Mouse (Mus musculus): ENCODE results near the gene Iqsec2.

Iqsec2 gene

DNA sequence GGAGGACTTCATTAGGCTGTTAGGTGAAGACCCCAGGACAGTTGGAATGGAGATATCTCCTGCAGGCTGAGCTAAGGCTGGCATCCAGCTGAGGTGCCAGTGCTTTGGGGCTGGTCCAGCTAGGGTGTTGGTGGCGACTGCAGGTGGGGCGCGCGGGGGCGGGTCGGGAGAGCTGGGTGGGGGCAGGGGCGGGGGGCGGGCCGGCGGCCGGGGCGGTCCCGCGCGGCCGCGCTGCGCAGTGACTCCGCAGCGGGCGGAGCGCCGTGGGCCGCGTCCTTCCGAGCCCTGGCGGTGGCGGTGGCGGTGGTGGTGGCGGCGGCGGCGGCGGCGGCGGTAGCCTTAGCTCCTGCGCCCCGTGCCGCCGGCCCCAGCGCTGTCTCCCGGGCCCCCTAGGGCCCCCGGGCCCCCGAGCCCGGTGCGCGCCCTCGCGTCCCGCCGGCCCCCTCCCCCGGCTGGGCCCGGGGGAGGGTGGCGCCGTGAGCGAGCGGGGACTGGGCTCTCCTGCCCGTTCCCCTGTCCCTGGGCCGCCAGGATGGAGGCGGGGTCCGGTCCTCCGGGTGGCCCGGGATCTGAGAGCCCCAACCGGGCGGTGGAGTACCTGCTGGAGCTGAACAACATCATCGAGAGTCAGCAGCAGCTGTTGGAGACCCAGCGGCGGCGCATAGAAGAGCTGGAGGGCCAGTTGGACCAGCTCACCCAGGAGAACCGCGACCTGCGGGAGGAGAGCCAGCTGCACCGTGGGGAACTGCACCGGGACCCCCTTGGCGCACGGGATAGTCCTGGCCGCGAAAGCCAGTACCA, at the start of gene Iqsec2:
Gene Iqsec2 (plus strand): TSS at position 328 of the 801 bp plus-strand sequence.
- DNase-seq (ENCODE audit: low spot score): no peak

DNA sequence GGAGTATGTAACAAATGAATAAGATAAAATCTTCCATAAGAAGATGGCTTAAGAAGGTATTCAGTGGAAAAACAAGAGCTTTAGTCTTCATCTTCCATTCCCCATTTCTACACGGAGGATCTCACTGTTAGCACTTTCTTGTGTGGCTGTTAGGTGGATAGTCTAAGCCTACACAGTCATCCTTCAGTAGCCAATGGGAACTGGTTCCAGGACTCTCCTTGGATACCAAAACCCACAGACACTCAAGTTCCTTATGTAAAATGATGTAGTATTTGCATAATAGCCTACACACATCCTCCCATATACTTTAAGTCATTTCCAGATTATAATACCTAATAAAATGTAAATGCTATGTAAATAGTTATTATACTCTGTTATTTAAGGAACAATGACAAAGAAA, 46.5 kb upstream of the Iqsec2 start:
- DNase-seq (ENCODE audit: low spot score): no peak

DNA sequence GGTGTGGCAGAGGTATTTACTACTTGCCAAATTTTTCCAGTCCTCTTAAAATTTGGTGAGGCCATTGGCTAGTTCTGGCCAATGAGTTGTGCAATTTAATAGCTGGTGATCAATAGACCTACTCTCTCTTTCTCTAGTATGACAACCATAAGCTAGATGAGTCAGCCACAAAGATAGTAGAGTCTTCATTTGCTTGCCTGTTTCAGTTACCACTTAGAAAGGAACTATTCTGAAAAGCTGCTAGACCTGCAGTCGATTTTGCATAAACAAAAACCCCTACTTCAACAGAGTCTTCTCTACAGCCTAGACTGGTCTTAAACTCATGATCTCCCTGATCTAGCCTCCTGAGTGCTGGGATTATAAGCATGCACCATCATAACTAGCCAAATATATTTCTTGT, 22.4 kb upstream of the Iqsec2 start:
- DNase-seq (ENCODE audit: low spot score): no peak

DNA sequence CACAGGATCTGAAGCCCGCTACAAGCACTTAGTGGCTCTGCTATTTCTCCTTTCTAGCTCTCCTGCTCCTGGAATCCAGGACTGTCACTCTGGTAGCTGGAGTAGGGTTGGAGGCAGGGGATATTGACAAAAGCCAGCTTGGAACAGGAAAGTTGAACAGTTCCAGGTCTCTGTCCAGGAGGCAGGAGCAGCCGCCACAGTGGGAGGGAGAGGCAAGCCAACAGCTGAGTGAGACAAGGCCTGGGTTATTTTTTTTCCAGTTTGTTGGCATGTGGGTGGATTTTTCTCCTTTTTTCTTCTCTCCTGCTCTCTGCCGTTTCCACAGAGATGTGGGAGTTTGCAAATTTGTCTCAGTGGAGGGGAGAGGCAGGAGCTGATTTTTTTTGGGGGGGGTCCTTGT, 13.3 kb upstream of the Iqsec2 start:
- DNase-seq (ENCODE audit: low spot score): no peak

DNA sequence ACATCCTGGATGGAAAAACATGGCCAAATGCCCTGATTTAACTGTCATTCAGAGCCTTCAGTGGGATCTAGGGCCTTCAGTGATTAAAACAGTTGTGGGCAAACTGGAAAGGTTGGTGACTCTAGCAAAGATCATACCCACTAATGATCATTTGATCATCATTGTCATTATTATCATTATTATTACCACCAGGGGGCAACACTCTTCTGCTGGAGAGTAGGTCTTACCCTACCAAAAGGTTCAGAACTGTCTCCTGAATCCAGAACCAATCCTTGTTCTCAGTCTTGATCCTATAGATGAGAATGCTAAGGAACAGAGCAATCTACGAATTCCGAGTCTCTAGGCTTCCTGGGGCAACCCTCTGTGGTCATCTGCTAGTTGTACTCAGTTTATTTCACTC, 12.0 kb upstream of the Iqsec2 start:
- DNase-seq (ENCODE audit: low spot score): no peak

DNA sequence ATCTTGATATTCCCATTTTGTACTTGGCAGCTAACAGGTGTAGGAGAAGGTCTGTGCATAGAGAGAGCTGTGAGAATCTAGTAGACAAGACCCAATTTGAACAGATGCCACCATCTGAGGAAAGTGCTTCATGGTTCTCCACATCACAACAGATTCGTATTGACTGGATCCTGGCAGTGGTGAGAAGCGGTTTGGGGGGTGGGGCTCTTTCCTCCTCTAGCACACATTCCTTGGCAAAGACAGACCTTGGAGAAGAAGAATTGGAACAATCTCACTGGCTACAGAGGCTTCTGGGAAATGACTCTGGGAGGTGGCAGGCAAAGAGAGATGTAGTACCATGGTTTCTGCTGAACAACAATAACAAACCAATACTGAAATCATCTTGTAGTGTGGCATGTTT, 8.9 kb upstream of the Iqsec2 start:
- DNase-seq (ENCODE audit: low spot score): no peak

DNA sequence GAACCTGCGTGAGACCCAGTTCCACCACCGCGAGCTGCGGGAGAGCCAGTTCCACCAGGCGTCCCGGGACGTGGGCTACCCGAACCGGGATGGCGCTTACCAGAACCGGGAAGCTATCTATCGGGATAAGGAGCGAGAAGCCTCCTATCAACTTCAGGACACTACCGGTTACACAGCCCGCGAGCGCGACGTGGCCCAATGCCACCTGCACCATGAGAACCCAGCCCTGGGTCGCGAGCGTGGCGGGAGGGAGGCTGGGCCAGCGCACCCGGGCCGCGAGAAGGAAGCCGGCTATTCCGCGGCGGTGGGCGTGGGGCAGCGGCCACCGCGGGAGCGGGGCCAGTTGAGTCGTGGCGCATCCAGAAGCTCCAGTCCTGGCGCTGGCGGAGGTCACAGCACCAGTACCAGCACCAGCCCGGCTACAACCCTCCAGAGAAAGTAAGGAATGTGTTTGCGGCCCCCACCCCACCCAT, 710 bp downstream of the Iqsec2 start:
- DNase-seq (ENCODE audit: low spot score): no peak

DNA sequence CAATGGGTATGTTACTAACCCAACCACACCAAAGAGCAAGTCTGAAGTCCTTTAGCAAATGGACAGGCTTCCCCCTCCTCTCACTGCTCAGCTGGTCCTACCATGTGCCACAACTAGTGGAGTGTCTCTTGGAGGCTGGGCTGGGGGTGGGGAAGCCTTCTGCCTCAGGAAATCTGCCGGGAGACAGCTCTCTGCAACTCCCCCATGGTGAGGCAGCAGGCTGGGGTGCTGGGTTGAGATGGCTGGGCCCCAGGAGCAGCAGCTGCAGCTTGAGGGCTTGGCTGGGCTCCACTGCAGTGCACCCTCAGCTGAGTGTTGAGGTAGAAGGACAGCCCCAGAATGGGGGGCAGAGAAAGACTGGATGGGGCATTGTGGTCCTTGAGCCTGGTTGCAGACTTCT, 2.1 kb downstream of the Iqsec2 start:
- DNase-seq (ENCODE audit: low spot score): no peak

DNA sequence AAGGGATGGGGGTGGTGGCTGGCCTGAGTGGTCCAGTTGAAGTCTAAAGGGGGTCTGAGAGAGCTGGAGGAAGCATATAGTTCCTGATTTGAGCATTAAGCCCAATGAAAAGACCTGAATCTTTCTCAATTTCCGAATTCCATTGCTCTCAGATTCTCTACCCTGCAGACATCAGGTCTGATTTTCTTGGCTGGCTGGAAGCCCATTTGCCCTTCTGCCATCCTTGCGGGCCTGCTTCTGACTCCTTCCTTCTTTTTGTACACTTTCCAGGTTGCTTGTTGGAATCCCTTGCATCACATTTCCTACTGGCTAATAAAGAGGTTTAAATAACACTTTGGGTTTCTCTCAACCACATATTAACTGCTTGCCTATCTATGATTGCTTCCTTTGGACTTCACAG, 2.6 kb downstream of the Iqsec2 start:
- DNase-seq (ENCODE audit: low spot score): no peak

DNA sequence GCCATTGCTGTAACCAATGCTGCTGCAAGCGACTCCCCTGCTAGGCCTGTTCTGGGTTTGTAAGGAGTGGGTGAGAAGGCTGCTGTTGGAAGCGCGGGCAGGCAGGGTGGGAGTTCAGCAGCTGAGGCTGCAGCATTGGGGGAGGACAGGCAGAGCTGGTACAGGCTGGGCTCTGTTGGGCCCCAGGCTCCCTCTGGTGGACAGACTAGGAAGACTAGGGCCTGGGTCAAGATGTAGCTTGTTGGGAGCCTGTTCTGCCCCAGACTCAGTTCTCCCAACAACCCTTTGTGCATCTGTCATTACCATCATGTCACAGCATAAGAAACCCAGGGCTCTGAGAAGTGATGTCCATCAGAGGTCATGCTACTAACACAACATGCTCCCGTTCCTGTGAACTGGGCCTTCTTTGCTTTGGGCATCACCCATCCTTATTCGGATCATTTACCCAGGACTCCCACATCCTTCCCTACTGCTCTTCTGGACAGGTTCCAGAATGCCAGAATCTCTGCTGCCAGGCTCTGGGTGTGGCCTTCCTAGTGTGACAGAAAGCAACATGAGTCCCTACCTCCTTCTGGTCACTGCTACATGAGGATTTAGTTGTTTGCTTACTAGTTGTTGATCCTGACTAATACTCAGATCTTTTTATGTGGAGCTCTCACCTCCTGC, 3.5 kb downstream of the Iqsec2 start:
- peak; percentile 54 for DNase-seq (ENCODE audit: low spot score)

DNA sequence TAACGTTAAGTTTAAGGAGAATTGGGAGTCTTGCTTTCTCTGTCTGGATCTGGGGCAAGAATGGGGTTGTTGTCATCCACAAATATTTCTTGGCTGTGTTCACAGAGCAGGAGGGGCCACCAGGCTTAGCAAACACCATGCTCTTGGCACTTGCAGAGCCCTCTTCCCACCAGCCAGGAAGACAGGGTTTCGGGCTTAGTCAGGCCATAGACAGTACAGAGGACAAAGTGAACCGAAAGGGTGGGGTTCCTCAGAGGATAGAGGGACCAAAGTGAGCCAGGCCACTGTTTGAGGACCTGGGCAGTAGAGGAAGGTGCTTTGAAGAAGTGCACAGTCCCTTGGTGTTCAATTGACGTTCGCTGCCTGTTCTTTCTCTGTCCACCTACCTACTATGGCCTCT, 4.6 kb downstream of the Iqsec2 start:
- DNase-seq (ENCODE audit: low spot score): no peak

DNA sequence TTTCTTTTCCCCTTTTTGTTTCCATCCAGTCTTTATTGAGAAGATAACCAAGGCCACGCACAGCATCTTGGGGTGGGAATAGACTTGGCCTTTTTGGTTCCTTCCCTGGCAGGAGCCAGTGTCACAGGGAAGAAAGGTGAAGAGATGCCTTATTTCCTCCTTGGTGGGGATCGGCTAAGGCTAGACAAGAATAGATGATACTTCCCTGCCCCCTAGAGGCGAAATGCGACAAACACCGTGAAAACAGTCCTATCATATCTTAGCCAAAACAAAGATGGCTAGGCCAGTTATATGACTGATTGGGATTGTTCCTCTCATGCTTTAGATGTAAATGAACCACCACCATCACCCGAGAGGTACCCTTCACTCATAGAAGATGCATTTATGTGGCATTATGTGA, 7.6 kb downstream of the Iqsec2 start:
- DNase-seq (ENCODE audit: low spot score): no peak

DNA sequence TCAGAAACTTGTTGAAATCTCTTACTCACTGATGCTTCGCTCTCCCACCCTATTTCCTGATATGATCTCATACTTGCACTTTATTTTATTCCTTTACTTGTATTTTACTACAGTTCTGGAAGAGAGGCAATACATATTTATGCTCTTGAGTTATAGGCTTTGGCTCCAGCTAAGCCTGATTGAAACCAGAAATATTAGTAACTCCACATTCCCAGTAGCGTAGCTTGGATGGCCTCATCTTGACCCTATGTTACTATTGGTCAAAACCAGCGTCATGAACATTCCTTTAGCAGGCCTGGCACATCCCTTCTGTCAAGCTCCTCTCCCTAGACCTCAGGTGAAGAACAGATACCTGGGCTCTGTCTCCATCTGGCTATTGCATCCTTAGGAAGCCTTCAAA, 14.2 kb downstream of the Iqsec2 start:
- no peak for DNase-seq (ENCODE audit: low spot score)

DNA sequence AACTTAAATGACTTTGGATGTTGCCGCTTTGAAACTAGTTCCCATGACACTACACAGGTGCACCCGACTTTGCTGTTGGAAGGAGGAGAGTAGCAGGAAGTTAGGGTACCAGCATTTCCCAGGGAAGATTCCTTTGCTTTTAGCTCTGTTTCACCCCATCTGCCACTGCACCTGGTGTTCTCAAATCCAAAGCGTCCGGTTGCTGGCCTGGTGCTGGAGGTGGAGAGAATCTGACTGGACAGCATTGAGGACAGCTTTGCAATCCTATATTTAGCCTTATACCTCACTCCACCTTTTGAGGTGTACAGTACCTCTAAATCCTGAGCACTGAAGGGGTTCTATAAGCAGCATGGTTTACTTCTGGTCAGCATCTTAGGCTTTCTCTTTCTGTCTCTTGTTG, 17.3 kb downstream of the Iqsec2 start:
- no peak for DNase-seq (ENCODE audit: low spot score)

DNA sequence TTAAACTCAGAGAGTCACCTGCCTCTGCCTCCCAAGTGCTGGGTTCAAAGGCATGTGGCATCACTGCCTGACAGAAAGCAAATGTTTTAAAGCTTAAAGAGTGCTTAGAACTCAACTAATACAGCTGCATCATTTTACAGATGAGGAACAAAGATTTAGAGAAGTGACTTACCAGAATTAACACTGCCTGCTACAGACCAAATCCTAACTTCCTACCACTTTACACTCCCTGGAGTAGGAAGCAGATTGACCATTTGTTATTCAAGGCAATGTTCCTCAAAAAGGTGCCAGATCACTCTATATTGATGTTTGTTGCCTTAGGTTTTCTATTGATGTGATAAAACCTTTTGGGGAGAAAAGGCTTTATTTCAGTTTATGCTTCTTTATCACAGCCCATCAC, 20.0 kb downstream of the Iqsec2 start:
- no peak for DNase-seq (ENCODE audit: low spot score)

DNA sequence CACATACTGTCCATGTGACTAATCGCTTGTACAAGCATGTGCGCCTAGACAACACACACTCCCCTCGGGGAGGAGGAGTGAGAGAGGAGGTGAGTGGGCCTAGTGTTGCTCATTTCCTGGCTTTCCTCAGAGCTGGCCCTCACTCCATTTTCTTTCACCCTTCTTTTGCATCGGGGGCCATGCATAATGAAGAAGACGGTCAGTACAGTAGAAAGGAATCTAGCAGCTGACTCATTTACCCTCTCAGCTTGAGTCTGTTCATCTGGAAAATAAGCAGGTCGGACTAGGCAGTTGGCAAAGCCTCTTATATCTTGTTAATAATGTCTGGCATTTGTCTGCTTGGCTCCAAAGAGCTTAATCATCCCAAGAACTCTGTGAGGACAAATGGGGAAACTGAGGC, 22.1 kb downstream of the Iqsec2 start:
- DNase-seq (ENCODE audit: low spot score): no peak

DNA sequence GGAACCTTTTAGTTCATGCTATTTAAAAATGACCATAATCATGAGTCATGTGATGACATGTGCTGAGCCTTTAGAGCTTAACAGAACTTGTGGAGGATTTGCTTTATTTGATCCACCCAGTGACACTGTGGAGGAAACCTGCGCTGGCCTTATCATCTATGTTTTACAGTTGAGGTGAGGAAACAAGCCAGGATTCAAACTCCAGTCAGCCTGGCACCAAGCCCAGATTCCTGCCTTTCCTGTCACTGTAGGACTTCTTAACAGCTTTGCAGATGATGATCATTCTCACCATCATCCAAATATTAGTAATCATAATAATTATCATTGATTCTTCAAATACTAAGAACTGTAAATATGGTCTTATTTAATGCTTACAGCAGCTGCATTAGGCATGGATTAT, 24.5 kb downstream of the Iqsec2 start:
- DNase-seq (ENCODE audit: low spot score): no peak

DNA sequence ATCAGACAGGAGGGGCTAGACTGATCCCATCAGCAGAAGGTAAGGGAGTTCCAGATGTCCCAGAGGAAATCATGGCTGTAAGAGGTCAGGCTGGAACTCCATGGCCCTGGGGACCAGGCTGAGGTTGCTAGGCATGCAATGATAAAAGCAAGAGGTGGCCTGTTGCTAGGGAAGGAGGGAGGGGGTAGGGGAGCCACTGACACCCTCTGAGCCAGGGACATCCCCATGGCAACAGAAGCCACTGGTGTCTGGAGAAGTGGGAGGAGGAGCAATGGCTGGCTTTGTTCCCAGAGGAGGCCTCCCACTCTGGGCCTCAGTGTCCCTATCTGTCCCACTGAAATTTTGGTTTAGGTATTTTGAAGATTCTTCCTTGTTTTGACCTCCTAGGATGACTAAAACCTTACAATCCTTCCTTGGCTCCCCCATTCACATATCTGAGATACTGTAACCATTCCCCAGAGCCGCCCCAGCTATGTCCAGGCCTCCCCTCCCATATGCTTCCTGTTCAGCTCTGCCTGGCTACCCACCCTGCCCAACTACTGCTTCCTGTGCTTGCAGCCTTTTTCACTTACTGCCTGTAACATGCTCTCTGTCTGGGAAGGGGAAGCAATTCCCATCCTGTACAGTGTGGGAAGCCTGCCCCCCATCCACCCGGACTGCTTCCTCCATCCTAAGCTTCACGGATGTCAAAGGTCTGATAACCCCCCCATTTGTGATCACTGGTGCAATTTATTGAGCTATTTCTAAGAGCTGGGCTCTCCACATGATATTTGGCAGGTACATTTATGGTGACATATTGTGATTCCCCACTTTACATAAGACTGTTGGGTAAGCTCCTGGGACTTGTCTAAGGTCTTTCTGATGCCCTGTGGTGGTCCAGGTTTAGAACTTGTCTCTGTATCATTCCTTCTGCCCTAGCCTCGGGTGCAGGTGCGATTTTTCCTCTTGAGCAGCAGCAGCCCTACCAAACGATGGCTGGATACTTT, 27.3 kb downstream of the Iqsec2 start:
- no peak for DNase-seq (ENCODE audit: low spot score)

DNA sequence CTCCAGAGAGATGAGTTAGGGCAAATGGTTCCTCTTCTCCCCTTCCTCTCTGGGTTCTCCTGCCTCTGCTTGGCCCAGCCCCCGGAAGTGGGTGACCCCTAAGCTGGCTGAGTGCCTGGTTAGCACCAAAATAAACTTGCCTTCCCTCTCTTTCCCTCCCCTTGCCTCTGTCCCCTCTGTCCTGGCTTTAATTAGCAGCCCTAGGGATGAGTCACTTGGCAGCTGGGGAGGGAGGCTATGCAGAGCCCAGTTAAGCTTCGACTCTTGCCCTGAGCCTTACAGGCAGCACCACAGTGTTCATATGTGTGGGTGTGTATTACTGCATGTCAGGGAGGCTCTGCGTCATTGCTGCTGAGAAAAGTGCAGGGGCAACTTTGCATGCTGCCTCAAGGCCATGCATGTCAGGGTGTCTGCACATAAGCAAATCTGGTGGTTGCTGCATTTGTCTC, 28.4 kb downstream of the Iqsec2 start:
- DNase-seq (ENCODE audit: low spot score): no peak

DNA sequence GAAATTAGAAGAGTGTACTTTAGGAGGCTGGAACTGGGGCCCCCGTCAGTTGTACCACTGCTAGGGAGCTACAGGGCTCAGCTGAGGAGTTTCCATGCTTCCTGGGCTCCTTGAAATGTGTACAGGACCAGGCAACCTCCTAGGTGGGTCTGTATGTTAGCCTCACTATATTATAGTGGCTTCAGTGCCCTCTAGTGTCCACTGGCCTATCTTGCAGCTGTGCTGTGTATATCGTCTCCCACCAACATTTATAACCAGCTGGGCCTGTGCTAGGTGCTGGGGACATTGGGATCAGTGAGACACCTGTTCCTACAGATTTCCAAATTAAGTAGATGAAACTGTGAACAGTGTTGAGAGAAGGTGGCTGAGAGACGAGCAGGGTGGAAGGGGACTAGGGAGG, 31.2 kb downstream of the Iqsec2 start:
- DNase-seq (ENCODE audit: low spot score): peak; percentile 34

DNA sequence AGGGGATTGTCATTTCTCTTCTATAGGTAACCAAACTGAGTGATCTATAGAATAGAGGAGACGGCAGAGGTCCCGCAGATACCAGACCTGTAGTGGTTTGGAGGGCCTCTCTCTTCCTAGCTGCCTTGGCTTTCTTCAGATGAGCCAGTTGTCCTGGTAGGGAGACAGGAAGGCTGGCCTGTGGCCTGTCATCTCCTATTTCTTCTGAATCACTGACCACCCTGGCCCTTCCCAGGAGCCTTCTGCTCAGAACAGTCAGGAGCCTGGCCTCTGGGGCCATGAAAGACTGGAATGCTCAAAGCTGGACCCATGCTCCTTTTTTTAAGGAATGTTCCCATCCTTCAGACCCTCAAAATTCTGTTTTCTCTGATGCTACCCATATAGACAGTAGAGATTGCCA, 33.8 kb downstream of the Iqsec2 start:
- DNase-seq (ENCODE audit: low spot score): no peak

DNA sequence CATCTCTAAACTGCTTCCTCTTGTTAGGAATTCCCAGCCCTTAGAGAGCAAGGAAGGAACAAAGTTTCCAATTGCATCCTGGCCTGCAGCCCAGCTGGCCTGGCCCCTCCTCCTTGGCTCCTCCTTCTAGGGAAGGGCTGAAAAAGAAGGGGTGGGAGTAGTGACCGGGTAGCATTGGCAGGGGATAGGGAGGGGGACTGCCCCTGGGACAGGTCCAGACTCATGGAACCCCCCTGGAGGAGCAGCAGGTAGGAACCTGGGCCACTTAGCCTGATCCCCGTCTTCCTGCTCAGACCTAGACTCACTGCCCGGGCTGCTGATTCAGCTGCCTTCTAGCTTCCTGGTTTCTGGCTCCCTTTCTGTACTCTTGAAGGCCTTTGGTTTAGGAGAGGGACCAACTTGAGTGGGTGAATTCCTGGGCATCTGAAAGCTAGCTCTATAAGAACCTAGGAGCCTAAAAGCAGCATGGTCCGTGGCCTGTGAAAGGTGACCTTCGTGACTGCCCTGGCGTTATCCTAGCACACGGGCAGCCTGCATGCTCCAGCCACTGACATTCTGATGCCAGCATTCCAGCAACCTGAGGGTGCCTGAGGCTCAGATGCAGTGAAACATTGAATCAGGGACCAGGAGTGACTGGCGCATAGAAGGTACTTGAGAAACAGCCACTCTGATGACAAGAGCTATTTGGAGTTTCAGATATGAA, 34.9 kb downstream of the Iqsec2 start:
- peak; percentile 54 for DNase-seq (ENCODE audit: low spot score)
